Mouse (Mus musculus): Measurements from ENCODE around the gene Mrpl34. TPM values are rescaled to one million over a fixed set of nuclear protein-coding genes. Genes with fewer than 3 reads are reported as not detected.

The Mrpl34 gene
- polyA plus RNA-seq, 1 experiment from 2014 or later: 223 TPM

DNA sequence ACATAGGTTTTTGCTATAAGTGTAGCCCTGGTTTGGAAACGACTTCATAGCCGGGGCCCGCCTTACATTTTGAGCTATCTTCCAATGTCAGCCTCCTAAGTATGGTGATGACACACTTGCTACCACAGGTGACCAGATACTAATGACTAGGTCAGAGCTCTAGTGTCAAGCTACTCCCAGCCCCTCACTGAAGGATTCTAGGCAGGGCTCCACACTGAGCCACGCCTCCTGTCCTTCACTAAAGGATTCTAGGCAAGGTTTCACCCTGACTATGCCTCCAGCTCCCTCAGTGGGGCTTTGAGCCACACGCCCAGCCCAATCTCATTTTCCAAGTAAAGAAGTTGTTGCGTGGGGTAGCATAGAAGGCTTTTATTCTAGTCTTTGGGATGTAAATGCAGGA lies 4.0 kb upstream of the Mrpl34 start:
- peaks cover 56% of the 10 kb centered on the region for H3K36me3 ChIP-seq (replicated peaks)
- DNase-seq (ENCODE audit: low spot score): no peak

GRCm38 (mm10) chr8:71461152-71461840 lies 3.5 kb upstream of the Mrpl34 start:
- peak overlapping the region; percentile 90 for H3K4me3 ChIP-seq
- DNase-seq (ENCODE audit: low spot score): no peak
- no peak overlapping the region for H3K27ac ChIP-seq (replicated peaks)
- no peaks in the 10 kb centered on the region for H3K9me3 ChIP-seq
- peaks cover 48% of the 10 kb centered on the region for H3K4me1 ChIP-seq
- WGBS: 75% methylated on average over 47 of the region's 47 CpGs
- peaks cover 60% of the 10 kb centered on the region for H3K36me3 ChIP-seq (replicated peaks)
- H3K27me3 ChIP-seq (replicated peaks; ENCODE audit: low read depth, poor library complexity, severe bottlenecking): peaks cover 20% of the 10 kb centered on the region

More for the DNA sequence above, 4.0 kb upstream of the Mrpl34 start:
- no peak overlapping the region for H3K27ac ChIP-seq (replicated peaks)
- peaks cover 20% of the 10 kb centered on the region for H3K27me3 ChIP-seq (replicated peaks; ENCODE audit: low read depth, poor library complexity, severe bottlenecking)
- no peak overlapping the region for H3K4me3 ChIP-seq
- H3K4me1 ChIP-seq: peaks cover 45% of the 10 kb centered on the region
- no peaks in the 10 kb centered on the region for H3K9me3 ChIP-seq
- WGBS: 94% methylated on average over 6 of the region's 6 CpGs

DNA sequence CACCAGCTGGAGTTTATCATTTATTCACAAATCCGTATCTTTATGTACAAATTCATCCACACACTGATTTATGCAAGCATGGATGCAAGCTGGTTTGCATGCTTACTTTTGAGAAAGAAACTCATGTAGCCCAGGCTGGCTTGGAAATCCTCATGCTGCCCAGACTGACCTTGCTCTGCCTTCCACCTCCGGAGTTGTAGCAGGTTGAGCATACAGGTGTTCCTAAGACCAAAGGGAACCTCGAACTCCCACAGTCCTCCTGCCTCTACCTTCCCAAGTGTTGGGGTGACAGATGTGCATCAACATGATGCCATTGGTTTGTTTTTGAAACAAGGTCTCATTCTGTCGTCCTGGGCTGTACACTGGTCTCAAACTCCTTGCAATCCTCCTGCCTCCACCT lies 2.6 kb upstream of the Mrpl34 start:
- DNase-seq (ENCODE audit: low spot score): no peak
- Histone ChIP-seq H3K4me1 (peaks cover 43% of the 10 kb centered on the region), H3K27ac (replicated peaks) (0 out of 2 replicates have a peak overlapping the region, but pooled peaks have one; percentile 87), H3K4me3 (peak overlapping the region; percentile 90), H3K9me3 (no peaks in the 10 kb centered on the region), H3K36me3 (replicated peaks) (peaks cover 59% of the 10 kb centered on the region), H3K27me3 (replicated peaks; ENCODE audit: low read depth, poor library complexity, severe bottlenecking) (peaks cover 20% of the 10 kb centered on the region)
- WGBS: 75% methylated on average over 4 of the region's 4 CpGs

GRCm38 (mm10) chr8:71462786-71463185 lies 2.0 kb upstream of the Mrpl34 start:
- H3K4me3 ChIP-seq: peak overlapping the region; percentile 90
- peak overlapping the region; percentile 87 for H3K27ac ChIP-seq (replicated peaks)
- peak; percentile 69 for DNase-seq (ENCODE audit: low spot score)
- WGBS: 9% methylated on average over 16 of the region's 16 CpGs
- H3K4me1 ChIP-seq: peaks cover 43% of the 10 kb centered on the region
- no peaks in the 10 kb centered on the region for H3K9me3 ChIP-seq
- peaks cover 56% of the 10 kb centered on the region for H3K36me3 ChIP-seq (replicated peaks)
- peaks cover 20% of the 10 kb centered on the region for H3K27me3 ChIP-seq (replicated peaks; ENCODE audit: low read depth, poor library complexity, severe bottlenecking)

DNA sequence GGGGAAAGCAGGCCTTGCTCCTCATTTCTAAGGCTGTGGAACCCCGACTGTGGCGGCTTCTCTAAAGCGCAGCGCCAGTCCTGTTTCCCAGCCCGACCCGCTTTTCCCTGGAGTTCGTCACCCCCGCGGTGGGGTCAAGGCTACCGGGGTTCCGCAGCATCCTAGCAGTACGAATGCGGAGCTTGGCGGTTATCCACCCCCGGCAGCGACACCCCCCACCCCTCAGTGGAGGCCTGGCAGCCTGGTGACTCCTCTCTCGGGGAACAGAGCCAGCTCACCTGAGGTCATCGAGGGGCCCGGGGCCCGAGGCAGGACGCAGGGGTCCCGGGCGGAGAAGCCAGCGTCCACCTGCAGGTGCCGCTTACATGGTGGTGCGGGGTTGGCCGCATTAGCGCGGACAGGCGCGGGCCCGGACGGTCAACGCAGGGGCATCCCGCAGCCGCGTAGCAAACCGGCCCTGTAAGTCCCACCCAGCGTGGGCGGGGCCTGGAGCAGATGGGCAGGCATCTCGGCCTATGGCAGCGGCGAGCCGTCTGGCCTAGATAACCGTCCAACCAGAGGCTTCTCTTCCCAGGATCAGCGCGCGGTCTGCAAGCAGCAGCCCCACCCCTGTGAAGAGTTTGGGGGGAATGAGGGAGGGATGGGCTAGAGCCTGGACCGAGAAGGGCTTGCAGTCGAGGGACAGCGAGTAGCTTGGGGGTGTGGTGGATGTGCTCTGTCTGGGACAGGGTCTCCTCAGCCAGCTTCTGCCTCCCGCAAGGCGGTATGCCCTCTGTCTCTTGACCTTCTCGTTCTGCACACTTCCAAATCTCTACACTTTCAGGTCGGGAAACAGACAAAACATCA lies 1.3 kb upstream of the Mrpl34 start, which contains the start of gene Abhd8:
Gene Abhd8 (minus strand): TSS at position 468 of the 846 bp plus-strand sequence.
- peaks cover 20% of the 10 kb centered on the region for H3K27me3 ChIP-seq (replicated peaks; ENCODE audit: low read depth, poor library complexity, severe bottlenecking)
- peak; percentile 97 for DNase-seq (ENCODE audit: low spot score)
- peak within 1 kb of the TSS; percentile 90 for H3K4me3 ChIP-seq
- peaks cover 43% of the 10 kb centered on the region for H3K4me1 ChIP-seq
- H3K27ac ChIP-seq (replicated peaks): peak within 1 kb of the TSS; percentile 87
- H3K36me3 ChIP-seq (replicated peaks): peaks cover 49% of the 10 kb centered on the region
- H3K9me3 ChIP-seq: no peaks in the 10 kb centered on the region
- WGBS: 1% methylated on average over 55 of the region's 55 CpGs

GRCm38 (mm10) chr8:71465733-71466132 lies 974 bp downstream of the Mrpl34 start:
- DNase-seq (ENCODE audit: low spot score): no peak
- Histone ChIP-seq H3K4me1 (peaks cover 58% of the 10 kb centered on the region), H3K27me3 (replicated peaks; ENCODE audit: low read depth, poor library complexity, severe bottlenecking) (peaks cover 19% of the 10 kb centered on the region), H3K4me3 (peak overlapping the region; percentile 90), H3K27ac (replicated peaks) (peak overlapping the region; percentile 87; the same call in 1 of the 2 replicates), H3K9me3 (no peaks in the 10 kb centered on the region), H3K36me3 (replicated peaks) (peaks cover 34% of the 10 kb centered on the region)
- 83% methylated on average over 8 of the region's 8 CpGs for WGBS

- peaks cover 34% of the 10 kb centered on the region for H3K36me3 ChIP-seq (replicated peaks)
- no peak for DNase-seq (ENCODE audit: low spot score)
- H3K27ac ChIP-seq (replicated peaks): no peak overlapping the region
- H3K4me3 ChIP-seq: 0 out of 2 replicates have a peak overlapping the region, but pooled peaks have one; percentile 90
- peaks cover 15% of the 10 kb centered on the region for H3K27me3 ChIP-seq (replicated peaks; ENCODE audit: low read depth, poor library complexity, severe bottlenecking)
- peaks cover 60% of the 10 kb centered on the region for H3K4me1 ChIP-seq
- H3K9me3 ChIP-seq: no peaks in the 10 kb centered on the region
- WGBS: 92% methylated on average over 5 of the region's 5 CpGs
These were observed 1.4 kb downstream of the Mrpl34 start for GRCm38 (mm10) chr8:71466198-71466597.

DNA sequence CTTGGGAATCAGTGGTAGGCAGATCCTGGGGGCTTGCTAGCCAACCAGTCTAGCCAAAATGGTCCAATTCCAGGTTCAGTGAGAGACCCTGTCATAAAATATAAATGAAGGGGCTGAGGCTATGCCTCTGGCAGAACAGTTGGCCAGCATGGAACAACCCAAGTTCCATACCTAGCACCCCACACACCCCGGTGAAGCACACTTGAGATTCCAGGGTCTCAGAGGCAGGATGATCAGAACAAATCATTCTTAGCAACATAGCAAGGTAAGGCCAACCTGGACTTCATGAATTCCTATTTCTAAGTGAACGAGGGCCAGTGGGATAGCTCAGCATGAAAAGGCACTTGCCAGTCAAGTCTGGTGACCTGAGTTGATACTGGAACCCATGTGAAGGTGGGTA lies 2.4 kb downstream of the Mrpl34 start:
- DNase-seq (ENCODE audit: low spot score): no peak
- H3K4me3 ChIP-seq: peak overlapping the region; percentile 16; the same call in 1 of the 2 replicates
- WGBS: 91% methylated on average over 2 of the region's 2 CpGs
- H3K27ac ChIP-seq (replicated peaks): no peak overlapping the region
- peaks cover 5% of the 10 kb centered on the region; the same call in 1 of the 2 replicates for H3K27me3 ChIP-seq (replicated peaks; ENCODE audit: low read depth, poor library complexity, severe bottlenecking)
- peaks cover 51% of the 10 kb centered on the region for H3K4me1 ChIP-seq
- H3K9me3 ChIP-seq: no peaks in the 10 kb centered on the region
- H3K36me3 ChIP-seq (replicated peaks): peaks cover 37% of the 10 kb centered on the region

DNA sequence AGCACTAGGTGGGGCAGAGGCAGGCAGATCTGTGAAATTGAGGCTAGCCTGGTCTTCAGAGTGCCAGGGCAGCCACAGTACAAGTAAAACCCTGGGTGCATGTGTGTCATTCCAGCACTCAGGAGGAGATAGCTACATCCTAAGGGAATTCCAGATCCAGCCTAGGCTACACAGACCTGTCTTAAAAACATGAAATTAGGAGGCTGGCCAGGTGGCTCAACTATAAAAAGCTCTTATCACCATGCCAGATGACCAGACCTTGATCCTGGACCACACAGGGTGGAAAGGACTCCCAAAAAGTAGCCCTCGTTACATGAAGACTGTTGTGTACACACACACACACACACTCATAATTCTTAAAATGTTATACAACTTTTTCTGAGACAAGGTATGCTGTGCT lies 3.2 kb downstream of the Mrpl34 start:
- Histone ChIP-seq H3K4me1 (peaks cover 43% of the 10 kb centered on the region), H3K4me3 (no peak overlapping the region), H3K9me3 (no peaks in the 10 kb centered on the region), H3K36me3 (replicated peaks) (peaks cover 45% of the 10 kb centered on the region), H3K27me3 (replicated peaks; ENCODE audit: low read depth, poor library complexity, severe bottlenecking) (no peaks in the 10 kb centered on the region), H3K27ac (replicated peaks) (no peak overlapping the region)
- no peak for DNase-seq (ENCODE audit: low spot score)
- 90% methylated on average over 1 of the region's 1 CpGs for WGBS

DNA sequence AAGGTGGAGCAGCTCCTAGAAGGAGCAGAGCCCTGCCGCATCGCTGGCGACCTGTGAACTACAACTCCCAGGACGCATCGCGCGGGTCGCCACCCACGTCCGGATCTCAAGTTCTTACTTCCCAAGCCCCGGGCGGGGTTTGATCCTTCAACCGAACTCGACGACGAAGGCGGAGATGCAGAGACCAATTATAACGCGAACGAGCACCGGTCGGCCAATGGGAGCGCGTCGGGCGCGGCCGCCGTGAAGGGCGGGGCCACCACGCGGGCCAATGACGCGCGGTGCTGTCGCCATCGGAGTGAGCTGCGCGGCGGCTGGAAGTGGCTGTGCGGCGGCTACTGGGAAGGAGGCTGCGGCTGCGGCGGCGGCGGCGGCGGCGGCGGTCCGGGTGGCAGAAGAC lies 4.2 kb downstream of the Mrpl34 start, which contains the start of gene Dda1:
Gene Dda1 (plus strand): TSS at position 284 of the 400 bp plus-strand sequence.
- H3K4me1 ChIP-seq: peaks cover 33% of the 10 kb centered on the region
- WGBS: under 1% methylated on average over 52 of the region's 52 CpGs
- H3K27me3 ChIP-seq (replicated peaks; ENCODE audit: low read depth, poor library complexity, severe bottlenecking): no peaks in the 10 kb centered on the region
- H3K27ac ChIP-seq (replicated peaks): peak within 1 kb of the TSS; percentile 92
- DNase-seq (ENCODE audit: low spot score): peak; percentile 99
- no peaks in the 10 kb centered on the region for H3K9me3 ChIP-seq
- peak within 1 kb of the TSS; percentile 99 for H3K4me3 ChIP-seq
- H3K36me3 ChIP-seq (replicated peaks): peaks cover 54% of the 10 kb centered on the region

DNA sequence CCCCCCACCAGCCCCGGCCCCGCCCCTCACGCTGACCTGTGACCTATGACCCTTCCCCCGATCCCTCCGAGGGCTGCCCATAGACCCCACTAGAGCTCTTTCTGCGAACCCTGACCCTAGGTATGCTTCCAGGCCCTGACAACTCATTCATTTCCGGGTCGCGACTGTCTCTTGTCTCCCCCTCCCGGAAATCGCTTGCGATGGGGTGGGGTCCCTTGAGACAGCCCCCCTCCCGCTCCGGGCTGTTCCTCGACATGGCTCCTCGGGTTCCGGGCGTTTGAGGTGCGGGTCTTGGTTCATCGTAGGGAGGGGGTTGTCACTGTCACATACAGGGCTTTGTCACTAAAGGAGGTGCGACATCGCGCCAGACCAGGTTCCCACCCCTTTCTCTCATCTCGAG lies 4.7 kb downstream of the Mrpl34 start:
- Histone ChIP-seq H3K27me3 (replicated peaks; ENCODE audit: low read depth, poor library complexity, severe bottlenecking) (no peaks in the 10 kb centered on the region), H3K4me3 (peak overlapping the region; percentile 99), H3K27ac (replicated peaks) (peak overlapping the region; percentile 92), H3K9me3 (no peaks in the 10 kb centered on the region), H3K4me1 (peaks cover 28% of the 10 kb centered on the region), H3K36me3 (replicated peaks) (peaks cover 59% of the 10 kb centered on the region)
- WGBS: under 1% methylated on average over 24 of the region's 24 CpGs
- DNase-seq (ENCODE audit: low spot score): peak; percentile 70

- peak overlapping the region; percentile 99 for H3K4me3 ChIP-seq
- H3K4me1 ChIP-seq: peaks cover 25% of the 10 kb centered on the region
- 88% methylated on average over 3 of the region's 3 CpGs for WGBS
- H3K9me3 ChIP-seq: no peaks in the 10 kb centered on the region
- no peak for DNase-seq (ENCODE audit: low spot score)
- peak overlapping the region; percentile 92; the same call in 1 of the 2 replicates for H3K27ac ChIP-seq (replicated peaks)
- H3K36me3 ChIP-seq (replicated peaks): peaks cover 68% of the 10 kb centered on the region
- no peaks in the 10 kb centered on the region for H3K27me3 ChIP-seq (replicated peaks; ENCODE audit: low read depth, poor library complexity, severe bottlenecking)
These were observed 5.6 kb downstream of the Mrpl34 start for GRCm38 (mm10) chr8:71470146-71470912.
